Mouse (Mus musculus): ENCODE measurements around the gene Gm9747. TPM values are rescaled to one million over a fixed set of nuclear protein-coding genes. Genes with fewer than 3 reads are reported as not detected.

Gene Gm9747
- polyA plus RNA-seq, 2 experiments = 0.02 to 2.5 TPM

GRCm38 (mm10) chr1:82261638-82262037 is 28.7 kb downstream of the Gm9747 start:
- no peaks in the 10 kb centered on the region for H3K27me3 ChIP-seq (ENCODE audit: control insufficient read depth, insufficient read depth, low read length)
- H3K36me3 ChIP-seq (replicated peaks; ENCODE audit: control insufficient read depth, insufficient read depth, low read depth) = no peaks in the 10 kb centered on the region
- TF ChIP-seq CTCF (IDR thresholded peaks at IDR 0.05; ENCODE audit: low read depth) (no peak), EP300 (IDR thresholded peaks at IDR 0.05; ENCODE audit: low read depth) (no peak)
- H3K4me2 ChIP-seq (ENCODE audit: low read depth) = no peak overlapping the region
- WGBS (ENCODE audit: insufficient replicate concordance) = 51% methylated on average over 5 of the region's 5 CpGs
- no peak for DNase-seq (ENCODE audit: low read depth in 3 of 3, low spot score in 3 of 3)
- no peak overlapping the region for H3K27ac ChIP-seq
- H3K9ac ChIP-seq (replicated peaks) = no peak overlapping the region
- no peak overlapping the region for H3K4me3 ChIP-seq (ENCODE audit: insufficient read depth in 1 of 2, low read depth in 2 of 2, low read length in 2 of 2)
- no peak for ATAC-seq (ENCODE audit: insufficient read depth)
- 0 out of 4 replicates have a peak, but pooled peaks cover 0 to 2% of the 10 kb centered on the region in 2 experiments for H3K4me1 ChIP-seq (replicated peaks; ENCODE audit: control insufficient read depth in 2 of 2, insufficient read depth in 2 of 2, low read length in 1 of 2)
- no peaks in the 10 kb centered on the region for H3K9me3 ChIP-seq (ENCODE audit: control insufficient read depth, low read length)

DNA sequence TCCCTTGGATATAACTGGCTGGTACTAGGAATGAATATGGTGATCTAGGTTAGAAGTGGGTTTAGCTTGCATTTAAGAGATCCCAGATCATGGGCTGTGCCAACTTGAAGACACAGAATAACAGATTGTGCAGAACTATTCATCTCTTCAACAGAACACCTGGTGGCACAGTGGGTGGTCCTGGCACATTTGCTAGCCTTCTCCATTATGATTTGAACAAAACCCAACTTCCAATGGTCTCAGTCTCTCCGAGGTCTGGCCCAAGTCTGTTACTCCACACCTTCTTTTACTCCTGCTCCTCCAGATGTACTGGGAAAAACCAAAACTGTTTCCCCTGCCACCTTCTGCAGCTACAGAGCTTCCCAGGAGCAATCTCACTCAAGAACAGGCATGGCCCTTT is 29.4 kb downstream of the Gm9747 start:
- no peak for TF ChIP-seq CTCF (IDR thresholded peaks at IDR 0.05; ENCODE audit: low read depth)
- no peak for TF ChIP-seq EP300 (IDR thresholded peaks at IDR 0.05; ENCODE audit: low read depth)
- ATAC-seq (ENCODE audit: insufficient read depth) = no peak
- Histone ChIP-seq H3K4me1 (replicated peaks; ENCODE audit: control insufficient read depth in 2 of 2, insufficient read depth in 2 of 2, low read length in 1 of 2) (0 out of 4 replicates have a peak, but pooled peaks cover 0 to 2% of the 10 kb centered on the region in 2 experiments), H3K9me3 (ENCODE audit: control insufficient read depth, low read length) (no peaks in the 10 kb centered on the region), H3K27me3 (ENCODE audit: control insufficient read depth, insufficient read depth, low read length) (no peaks in the 10 kb centered on the region), H3K4me2 (ENCODE audit: low read depth) (no peak overlapping the region), H3K27ac (no peak overlapping the region), H3K9ac (replicated peaks) (no peak overlapping the region), H3K4me3 (ENCODE audit: insufficient read depth in 1 of 2, low read depth in 2 of 2, low read length in 2 of 2) (no peak overlapping the region), H3K36me3 (replicated peaks; ENCODE audit: control insufficient read depth, insufficient read depth, low read depth) (no peaks in the 10 kb centered on the region)
- WGBS (ENCODE audit: insufficient replicate concordance) = 63% methylated on average over 1 of the region's 1 CpGs
- DNase-seq (ENCODE audit: low read depth in 3 of 3, low spot score in 3 of 3) = no peak

- DNase-seq (ENCODE audit: low read depth in 3 of 3, low spot score in 3 of 3) (no peak), ATAC-seq (ENCODE audit: insufficient read depth) (no peak)
- WGBS (ENCODE audit: insufficient replicate concordance) = 15% methylated on average over 4 of the region's 4 CpGs
- no peak overlapping the region for H3K4me2 ChIP-seq (ENCODE audit: low read depth)
- H3K36me3 ChIP-seq (replicated peaks; ENCODE audit: control insufficient read depth, insufficient read depth, low read depth) = no peaks in the 10 kb centered on the region
- H3K9ac ChIP-seq (replicated peaks) = no peak overlapping the region
- H3K9me3 ChIP-seq (ENCODE audit: control insufficient read depth, low read length) = no peaks in the 10 kb centered on the region
- TF ChIP-seq EP300 (IDR thresholded peaks at IDR 0.05; ENCODE audit: low read depth) (no peak), CTCF (IDR thresholded peaks at IDR 0.05; ENCODE audit: low read depth) (no peak)
- no peak overlapping the region for H3K4me3 ChIP-seq (ENCODE audit: insufficient read depth in 1 of 2, low read depth in 2 of 2, low read length in 2 of 2)
- no peak overlapping the region for H3K27ac ChIP-seq
- no peaks in the 10 kb centered on the region for H3K4me1 ChIP-seq (replicated peaks; ENCODE audit: control insufficient read depth in 2 of 2, insufficient read depth in 2 of 2, low read length in 1 of 2)
- H3K27me3 ChIP-seq (ENCODE audit: control insufficient read depth, insufficient read depth, low read length) = no peaks in the 10 kb centered on the region
These were observed 34.6 kb downstream of the Gm9747 start for GRCm38 (mm10) chr1:82267547-82267946.

DNA sequence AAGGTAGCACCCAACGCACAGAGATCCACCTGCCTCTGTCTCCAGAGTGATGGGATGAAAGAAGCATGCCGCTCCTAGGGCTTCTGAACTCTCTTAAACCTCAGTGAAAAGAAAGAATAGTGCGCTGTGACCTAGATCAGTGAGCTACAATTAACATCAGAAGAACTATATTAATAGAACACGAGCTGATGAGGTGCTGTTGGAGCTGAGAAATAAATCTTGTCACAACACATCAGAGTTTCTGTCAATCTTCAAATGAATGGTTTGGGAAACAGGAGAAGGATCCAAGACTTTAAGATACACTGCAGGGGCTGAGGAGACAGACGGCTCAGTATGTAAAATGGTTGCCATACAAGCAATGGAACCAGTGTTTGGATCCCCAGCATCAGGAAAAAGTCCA is 39.3 kb downstream of the Gm9747 start:
- peaks cover 0 to 2% of the 10 kb centered on the region in 2 experiments; a peak in 1 of 4 replicates for H3K4me1 ChIP-seq (replicated peaks; ENCODE audit: control insufficient read depth in 2 of 2, insufficient read depth in 2 of 2, low read length in 1 of 2)
- H3K4me3 ChIP-seq (ENCODE audit: insufficient read depth in 1 of 2, low read depth in 2 of 2, low read length in 2 of 2) = no peak overlapping the region
- H3K36me3 ChIP-seq (replicated peaks; ENCODE audit: control insufficient read depth, insufficient read depth, low read depth) = no peaks in the 10 kb centered on the region
- no peak overlapping the region for H3K27ac ChIP-seq
- H3K9me3 ChIP-seq (ENCODE audit: control insufficient read depth, low read length) = no peaks in the 10 kb centered on the region
- DNase-seq (ENCODE audit: low read depth in 3 of 3, low spot score in 3 of 3) = no peak
- TF ChIP-seq EP300 (IDR thresholded peaks at IDR 0.05; ENCODE audit: low read depth) (no peak), CTCF (IDR thresholded peaks at IDR 0.05; ENCODE audit: low read depth) (no peak)
- no peak overlapping the region for H3K9ac ChIP-seq (replicated peaks)
- ATAC-seq (ENCODE audit: insufficient read depth) = no peak
- H3K27me3 ChIP-seq (ENCODE audit: control insufficient read depth, insufficient read depth, low read length) = no peaks in the 10 kb centered on the region
- H3K4me2 ChIP-seq (ENCODE audit: low read depth) = no peak overlapping the region
- WGBS (ENCODE audit: insufficient replicate concordance) = 59% methylated on average over 5 of the region's 5 CpGs

- Histone ChIP-seq H3K9me3 (ENCODE audit: control insufficient read depth, low read length) (no peaks in the 10 kb centered on the region), H3K27ac (no peak overlapping the region), H3K4me3 (ENCODE audit: insufficient read depth in 1 of 2, low read depth in 2 of 2, low read length in 2 of 2) (no peak overlapping the region), H3K4me2 (ENCODE audit: low read depth) (no peak overlapping the region), H3K9ac (replicated peaks) (no peak overlapping the region), H3K36me3 (replicated peaks; ENCODE audit: control insufficient read depth, insufficient read depth, low read depth) (no peaks in the 10 kb centered on the region), H3K4me1 (replicated peaks; ENCODE audit: control insufficient read depth in 2 of 2, insufficient read depth in 2 of 2, low read length in 1 of 2) (peaks cover 0 to 2% of the 10 kb centered on the region in 2 experiments; a peak in 1 of 4 replicates), H3K27me3 (ENCODE audit: control insufficient read depth, insufficient read depth, low read length) (no peaks in the 10 kb centered on the region)
- DNase-seq (ENCODE audit: low read depth in 3 of 3, low spot score in 3 of 3) (no peak), ATAC-seq (ENCODE audit: insufficient read depth) (no peak)
- TF ChIP-seq CTCF (IDR thresholded peaks at IDR 0.05; ENCODE audit: low read depth) = no peak
- TF ChIP-seq EP300 (IDR thresholded peaks at IDR 0.05; ENCODE audit: low read depth) = no peak
- whole genome bisulfite sequencing (ENCODE audit: insufficient replicate concordance) = 49% methylated on average over 6 of the region's 6 CpGs
These were observed 40.6 kb downstream of the Gm9747 start for GRCm38 (mm10) chr1:82273529-82273928.

All from liver, embryonic 14.5 days (tissue).